Mouse (Mus musculus) lung, postnatal 0 days (tissue): ENCODE results near the gene Gbp9.
"Not testable (repeated sequence)": the region's sequence is repeated elsewhere in the genome, so short reads cannot be mapped to it uniquely, and the experiment has no call there.

Experiments
- CTCF ChIP-seq: IDR thresholded peaks from 2 replicates; pipeline ENCODE4 v1.5.1; 2016; ENCODE audit warnings: antibody characterized with exemption, mild to moderate bottlenecking
- EP300 ChIP-seq: IDR thresholded peaks from 2 replicates; pipeline ENCODE4 v1.6.1; 2016; ENCODE audit warnings: antibody characterized with exemption, mild to moderate bottlenecking, control low read depth

GRCm38 (mm10) chr5:105062403-105062802 lies 76.9 kb downstream of the Gbp9 start:
- TF ChIP-seq CTCF, EP300: not testable (repeated sequence)
